Mouse (Mus musculus) layer of hippocampus, postnatal 14 days (tissue): ENCODE measurements at regions not wholly inside any gene's neighbourhood (a gene's known extent, or its start where the extent isn't known, plus 50 kb on each side); places are given as distances from the start of the nearest gene placed in this dataset.

Source experiments
- DNase-seq, 2 experiments: peaks; one replicate each; pipeline ENCODE4 v3.0.0; 2021 to 2022; ENCODE audit warnings: low spot score in 2 of 2, mixed read lengths in 1 of 2

- DNase-seq = no peak
Measured at GRCm38 (mm10) chr17:4198001-4198400, 501.9 kb upstream of the Nox3 start.

DNA sequence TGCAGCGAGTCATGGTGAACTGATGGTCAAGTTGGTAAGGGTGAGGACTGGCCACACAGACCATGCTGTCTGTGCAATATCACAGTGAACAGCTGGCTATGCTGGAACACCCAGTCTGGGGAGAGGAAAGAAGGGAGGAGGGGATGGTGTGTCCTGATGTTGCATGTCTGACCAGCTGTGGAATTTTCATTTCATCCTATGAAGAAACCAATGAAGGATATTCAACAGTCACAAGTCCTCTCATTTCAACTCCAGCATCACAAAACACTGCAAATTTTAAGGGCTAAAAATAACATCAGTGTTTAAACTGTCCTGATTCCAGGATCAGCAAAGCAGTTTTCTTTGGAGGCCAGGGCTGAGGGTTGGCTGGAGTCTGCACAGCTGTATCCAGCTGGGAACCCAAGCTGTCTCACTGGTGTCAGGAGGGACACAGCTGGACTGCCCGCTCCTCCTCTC, 503.7 kb upstream of the Nox3 start:
- DNase-seq = no peak

DNA sequence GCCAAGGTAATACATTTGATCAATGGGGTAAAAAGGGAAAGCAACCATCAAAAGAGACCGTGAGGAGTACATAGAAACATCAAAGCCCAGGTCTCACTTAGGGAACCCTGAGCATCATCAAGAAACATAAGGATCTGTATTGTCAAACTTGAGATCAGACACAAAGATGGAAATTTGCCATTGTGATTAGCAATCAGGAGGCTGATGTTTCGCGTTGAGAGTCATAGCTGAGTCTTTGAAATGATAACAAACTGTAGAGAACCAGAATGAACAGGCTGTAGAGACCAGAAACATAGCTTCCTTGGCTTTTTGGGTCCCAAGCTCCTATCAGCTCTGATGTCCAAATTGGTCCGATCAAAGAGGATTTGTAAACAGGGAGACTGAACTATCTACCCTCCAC, 505.2 kb upstream of the Nox3 start:
- DNase-seq = no peak

GRCm38 (mm10) chr17:4208142-4208925, 512.3 kb upstream of the Nox3 start:
- DNase-seq = no peak

- DNase-seq = no peak
Measured at GRCm38 (mm10) chr17:4209650-4210049, 513.6 kb upstream of the Nox3 start.

GRCm38 (mm10) chr17:4212586-4212985, 516.5 kb upstream of the Nox3 start:
- DNase-seq = no peak

- no peak for DNase-seq
Measured at GRCm38 (mm10) chr17:4214970-4215369, 518.9 kb upstream of the Nox3 start.

DNA sequence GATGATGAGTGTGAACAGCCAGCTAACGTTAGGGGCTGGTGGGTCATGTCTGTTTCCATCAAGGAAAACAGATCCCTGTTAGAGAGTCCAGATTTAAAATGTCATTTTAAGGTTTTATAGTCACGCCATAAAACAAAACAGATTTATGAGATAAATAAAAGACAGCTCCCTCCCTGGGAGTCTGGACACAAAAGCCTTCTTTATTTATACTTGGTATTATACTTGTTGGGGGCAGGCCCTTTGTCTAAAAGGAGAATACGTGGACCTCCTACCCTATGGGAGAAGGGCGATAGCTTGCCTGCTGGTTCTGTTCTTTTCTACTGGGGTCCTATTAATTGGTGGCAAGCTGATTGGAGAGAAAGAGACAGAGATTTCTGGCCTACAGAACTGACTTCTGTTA, 520.1 kb upstream of the Nox3 start:
- DNase-seq = no peak

- peak in 1 of 2 experiments; percentile 17 for DNase-seq
Measured at GRCm38 (mm10) chr17:4216750-4217149, 520.7 kb upstream of the Nox3 start.

GRCm38 (mm10) chr17:4220661-4221360, 524.8 kb upstream of the Nox3 start:
- DNase-seq = peak in 1 of 2 experiments; percentile 29

GRCm38 (mm10) chr17:4227889-4228288, 531.8 kb upstream of the Nox3 start:
- DNase-seq = no peak

- DNase-seq = no peak
Measured at GRCm38 (mm10) chr17:4229969-4230368, 533.9 kb upstream of the Nox3 start.

- DNase-seq = no peak
Measured at GRCm38 (mm10) chr17:4250476-4250875, 554.4 kb upstream of the Nox3 start.

DNA sequence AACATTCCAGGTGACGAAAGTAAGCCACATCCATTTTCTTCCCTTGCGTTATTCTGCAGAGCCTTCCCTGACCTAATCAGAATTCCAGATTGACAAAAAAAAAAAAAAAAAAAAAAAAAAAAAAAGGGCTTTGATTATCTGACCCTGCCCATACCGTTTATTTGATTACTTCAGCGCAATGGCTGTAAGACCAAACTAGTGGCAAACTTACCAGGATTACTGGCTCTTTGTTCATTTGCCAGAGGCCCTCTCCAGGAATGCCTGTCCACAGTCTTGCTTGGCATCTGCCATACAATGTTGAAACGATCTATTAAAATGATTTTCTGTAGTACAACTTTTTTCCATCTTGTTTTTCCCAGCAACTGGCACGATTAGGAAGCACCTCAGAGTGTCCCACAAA, 569.4 kb upstream of the Nox3 start:
- no peak for DNase-seq

DNA sequence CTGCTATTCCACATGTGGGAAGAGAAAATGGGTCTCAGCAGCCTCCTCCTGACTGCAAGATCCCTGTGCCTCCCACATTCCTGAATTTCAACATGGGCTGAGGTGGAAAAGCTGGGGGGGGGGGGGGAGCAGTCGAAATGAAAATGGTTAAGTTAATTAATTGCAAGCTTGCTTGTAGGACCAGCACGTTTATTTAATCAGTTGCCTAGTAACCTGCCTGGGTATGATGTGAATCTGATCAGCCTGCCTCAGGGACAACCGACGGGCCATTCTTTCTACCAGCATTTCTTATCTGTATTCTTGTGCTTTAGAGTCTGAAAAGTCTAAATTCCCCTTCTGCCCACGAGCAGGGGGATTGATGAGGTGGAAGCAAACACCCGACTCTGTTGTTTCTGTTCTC, 569.9 kb upstream of the Nox3 start:
- no peak for DNase-seq

- DNase-seq = no peak
Measured at GRCm38 (mm10) chr17:4266487-4266886, 570.4 kb upstream of the Nox3 start.

- DNase-seq = no peak
Measured at GRCm38 (mm10) chr17:4268380-4268779, 572.3 kb upstream of the Nox3 start.

DNA sequence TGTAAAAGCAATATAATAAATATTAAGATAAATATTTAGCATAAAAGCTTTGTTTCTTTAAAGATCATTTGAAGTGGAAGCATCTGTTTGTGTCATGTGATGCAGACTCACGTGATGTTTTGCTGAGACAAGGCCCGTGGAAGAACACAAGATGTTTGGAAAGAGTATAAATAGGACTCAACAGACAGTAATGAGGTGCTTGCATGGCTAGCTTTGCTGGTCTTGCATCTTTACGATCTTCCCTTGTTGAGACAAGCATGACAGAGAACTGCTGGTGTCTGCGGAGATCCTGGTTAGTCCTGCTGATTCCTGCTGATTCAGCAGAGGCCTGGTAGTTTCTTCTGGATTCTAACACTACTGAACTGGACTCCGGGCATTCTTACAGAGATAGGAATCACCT, 576.4 kb upstream of the Nox3 start:
- DNase-seq = no peak

DNA sequence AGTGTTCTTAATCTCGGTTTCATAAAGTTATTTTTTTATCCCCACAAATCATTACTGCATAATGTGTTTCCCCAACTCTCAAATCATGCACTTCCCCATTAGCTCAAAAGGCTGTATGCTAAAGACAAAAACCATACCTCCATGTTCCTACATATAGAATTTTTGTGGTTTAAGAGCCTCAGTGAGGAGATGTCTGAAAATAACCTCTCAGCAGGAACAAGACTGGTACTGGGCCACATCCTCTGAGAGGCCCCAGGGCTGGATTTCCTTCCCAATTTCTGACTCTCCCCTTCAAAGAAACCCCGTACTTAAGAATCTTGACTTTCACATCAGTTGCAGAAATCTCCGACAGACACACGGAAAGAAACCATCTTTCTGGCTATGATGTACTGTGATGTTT, 580.7 kb upstream of the Nox3 start:
- no peak for DNase-seq

DNA sequence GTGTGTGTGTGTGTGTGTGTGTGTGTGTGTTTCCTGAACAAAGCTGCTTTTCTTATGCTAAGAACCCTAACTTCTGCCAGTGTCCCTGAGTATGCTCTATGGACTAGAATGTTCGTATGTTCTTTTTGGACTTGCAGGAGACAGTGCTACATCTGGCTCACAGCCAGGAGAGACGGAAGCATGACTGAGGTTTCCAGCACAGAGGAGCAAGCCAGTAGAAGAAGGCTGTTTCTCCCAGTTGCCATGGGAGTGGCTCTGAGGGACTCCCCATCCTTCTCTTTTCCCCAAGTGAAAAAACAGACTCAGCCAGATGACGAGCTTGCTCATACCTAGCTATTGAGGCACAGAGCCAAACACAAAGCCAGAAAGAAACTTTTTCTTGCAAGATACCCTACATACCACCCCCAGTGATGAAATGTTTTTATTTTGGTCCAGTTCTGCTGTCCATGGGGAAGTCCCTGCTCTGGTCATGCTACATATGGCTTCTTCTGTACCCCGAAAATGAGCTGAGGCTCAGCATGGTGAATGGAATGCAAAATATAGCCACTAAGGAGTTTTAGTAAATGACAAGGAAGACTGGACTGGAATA, 582.3 kb upstream of the Nox3 start:
- no peak for DNase-seq

DNA sequence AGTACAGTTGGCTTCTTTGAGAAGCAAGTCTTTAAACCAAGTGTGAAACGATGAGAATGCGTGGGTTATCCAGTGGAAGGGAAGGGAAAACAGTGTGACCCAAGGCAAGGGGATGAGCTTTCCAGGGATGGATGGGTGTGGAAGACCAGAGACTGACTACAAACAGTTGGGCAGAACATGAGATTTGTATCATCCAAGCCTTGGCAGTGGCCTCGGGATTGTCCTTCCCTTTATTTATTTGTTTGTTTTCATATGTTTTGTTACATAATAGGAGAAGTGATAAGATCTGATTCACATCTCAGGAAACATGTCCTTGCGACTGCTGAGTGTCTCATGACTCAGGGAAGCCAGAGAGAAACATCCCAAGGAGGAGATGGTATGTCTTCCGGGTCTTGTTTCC, 585.4 kb upstream of the Nox3 start:
- DNase-seq = no peak

DNA sequence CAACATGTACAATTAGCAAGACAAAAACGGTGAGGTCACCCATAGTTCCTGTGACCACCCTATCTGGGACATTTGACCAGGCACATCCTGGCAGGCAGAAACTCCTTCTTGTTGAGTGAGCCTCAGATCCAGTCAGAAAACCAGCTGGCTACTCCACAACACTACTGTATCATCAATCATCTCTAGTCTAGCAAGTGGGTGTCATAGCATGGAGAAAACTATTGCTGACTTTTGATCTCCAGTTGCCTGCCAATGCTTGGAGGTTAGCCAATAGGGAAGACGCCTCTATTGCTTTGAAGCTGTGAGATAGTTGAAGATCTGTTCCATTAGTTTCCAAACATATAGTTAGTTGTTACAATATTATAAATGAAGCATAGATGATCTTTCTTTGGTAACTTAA, 595.4 kb upstream of the Nox3 start:
- DNase-seq = no peak
